Mouse (Mus musculus) megakaryocyte, embryonic 14.5 days (primary cell): ENCODE data around the gene Dtx3. TPM values are rescaled to one million over a fixed set of nuclear protein-coding genes. Genes with fewer than 3 reads are reported as not detected.

Experiments
- H3K27me3 ChIP-seq: replicated peaks from 2 replicates; pipeline ENCODE3; 2012; ENCODE audit warnings: inconsistent platforms
- H3K36me3 ChIP-seq: replicated peaks from 2 replicates; pipeline ENCODE3; 2012; ENCODE audit warnings: low read length, inconsistent platforms, mixed read lengths
- H3K4me1 ChIP-seq: 2 replicates; pipeline ENCODE4 v1.6.1; 2012; ENCODE audit warnings: inconsistent platforms
- H3K4me3 ChIP-seq: replicated peaks from 2 replicates; pipeline ENCODE3; 2012; ENCODE audit warnings: moderate library complexity, mild to moderate bottlenecking, inconsistent platforms
- H3K9me3 ChIP-seq: 2 replicates; pipeline ENCODE4 v1.6.1; 2012; ENCODE audit warnings: inconsistent platforms
- FLI1 ChIP-seq: IDR thresholded peaks from 2 replicates; pipeline ENCODE4 v1.6.1; 2012; ENCODE audit warnings: low read length, inconsistent platforms, mixed read lengths
- GATA1 ChIP-seq: IDR thresholded peaks from 3 replicates; pipeline ENCODE4 v1.6.1; 2012; ENCODE audit warnings: mixed read lengths, low read length, inconsistent platforms, borderline replicate concordance
- polyA plus RNA-seq: library from polyadenylated mRNA; stranded (reverse); fragments of >175 nt; gene quantifications from 2 replicates; pipeline ENCODE4 v1.2.3, GENCODE M21; 2012; ENCODE audit warnings: low replicate concordance; ENCODE audit not compliant: insufficient read depth

Gene Dtx3
- polyA plus RNA-seq, 1 experiment, result 51.0 TPM

GRCm38 (mm10) chr10:127188465-127189115 is 6.9 kb downstream of the Dtx3 start:
- Histone ChIP-seq H3K9me3 (peaks cover 11% of the 10 kb centered on the region), H3K4me3 (peak overlapping the region; percentile 90), H3K4me1 (peaks cover 28% of the 10 kb centered on the region), H3K36me3 (peaks cover 25% of the 10 kb centered on the region), H3K27me3 (peaks cover 70% of the 10 kb centered on the region)
- TF ChIP-seq FLI1, result no peak

- Histone ChIP-seq H3K9me3 (peaks cover 11% of the 10 kb centered on the region), H3K27me3 (peaks cover 76% of the 10 kb centered on the region), H3K4me1 (peaks cover 33% of the 10 kb centered on the region), H3K4me3 (peak overlapping the region; percentile 90), H3K36me3 (peaks cover 22% of the 10 kb centered on the region)
- TF ChIP-seq GATA1, result no peak
- TF ChIP-seq FLI1, result no peak
These were observed 7.5 kb downstream of the Dtx3 start for GRCm38 (mm10) chr10:127188079-127188453.

- TF ChIP-seq GATA1, result no peak
- no peak for TF ChIP-seq FLI1
- Histone ChIP-seq H3K4me1 (peaks cover 34% of the 10 kb centered on the region), H3K9me3 (peaks cover 11% of the 10 kb centered on the region), H3K36me3 (peaks cover 16% of the 10 kb centered on the region), H3K27me3 (peaks cover 81% of the 10 kb centered on the region), H3K4me3 (no peak overlapping the region)
These were observed 8.0 kb downstream of the Dtx3 start for GRCm38 (mm10) chr10:127187371-127188078.

GRCm38 (mm10) chr10:127186451-127186850 is 9.1 kb downstream of the Dtx3 start:
- peaks cover 32% of the 10 kb centered on the region for H3K4me1 ChIP-seq
- H3K27me3 ChIP-seq, result peaks cover 89% of the 10 kb centered on the region
- TF ChIP-seq FLI1, result no peak
- no peak for TF ChIP-seq GATA1
- H3K36me3 ChIP-seq, result peaks cover 11% of the 10 kb centered on the region
- H3K9me3 ChIP-seq, result peaks cover 11% of the 10 kb centered on the region
- no peak overlapping the region for H3K4me3 ChIP-seq

GRCm38 (mm10) chr10:127185506-127185905 is 10.0 kb downstream of the Dtx3 start:
- H3K4me3 ChIP-seq, result no peak overlapping the region
- H3K36me3 ChIP-seq, result peaks cover 2% of the 10 kb centered on the region
- H3K4me1 ChIP-seq, result peaks cover 36% of the 10 kb centered on the region
- peaks cover 97% of the 10 kb centered on the region for H3K27me3 ChIP-seq
- peaks cover 11% of the 10 kb centered on the region for H3K9me3 ChIP-seq
- TF ChIP-seq FLI1, result no peak
- TF ChIP-seq GATA1, result no peak

GRCm38 (mm10) chr10:127185101-127185500 is 10.4 kb downstream of the Dtx3 start:
- Histone ChIP-seq H3K4me3 (no peak overlapping the region), H3K27me3 (peaks cover 98% of the 10 kb centered on the region), H3K9me3 (peaks cover 11% of the 10 kb centered on the region), H3K4me1 (peaks cover 40% of the 10 kb centered on the region), H3K36me3 (no peaks in the 10 kb centered on the region)
- TF ChIP-seq GATA1 (no peak), FLI1 (no peak)

- Histone ChIP-seq H3K9me3 (peaks cover 11% of the 10 kb centered on the region), H3K36me3 (no peaks in the 10 kb centered on the region), H3K4me1 (peaks cover 46% of the 10 kb centered on the region), H3K4me3 (no peak overlapping the region), H3K27me3 (peaks cover 98% of the 10 kb centered on the region)
- no peak for TF ChIP-seq FLI1
These were observed 11.8 kb downstream of the Dtx3 start for GRCm38 (mm10) chr10:127183759-127184158.

GRCm38 (mm10) chr10:127182624-127183023 is 12.9 kb downstream of the Dtx3 start:
- no peaks in the 10 kb centered on the region for H3K36me3 ChIP-seq
- no peak overlapping the region for H3K4me3 ChIP-seq
- peaks cover 98% of the 10 kb centered on the region for H3K27me3 ChIP-seq
- H3K4me1 ChIP-seq, result peaks cover 49% of the 10 kb centered on the region
- H3K9me3 ChIP-seq, result peaks cover 11% of the 10 kb centered on the region
- TF ChIP-seq FLI1, result no peak
- TF ChIP-seq GATA1, result no peak

- TF ChIP-seq GATA1 (no peak), FLI1 (no peak)
- Histone ChIP-seq H3K4me1 (peaks cover 60% of the 10 kb centered on the region), H3K4me3 (no peak overlapping the region), H3K27me3 (peaks cover 96% of the 10 kb centered on the region), H3K36me3 (no peaks in the 10 kb centered on the region), H3K9me3 (peaks cover 2% of the 10 kb centered on the region)
These were observed 14.0 kb downstream of the Dtx3 start for GRCm38 (mm10) chr10:127181566-127181965.

GRCm38 (mm10) chr10:127180695-127181047 is 14.9 kb downstream of the Dtx3 start:
- no peaks in the 10 kb centered on the region for H3K36me3 ChIP-seq
- H3K9me3 ChIP-seq, result no peaks in the 10 kb centered on the region
- H3K4me1 ChIP-seq, result peaks cover 67% of the 10 kb centered on the region
- H3K27me3 ChIP-seq, result peaks cover 97% of the 10 kb centered on the region
- no peak overlapping the region for H3K4me3 ChIP-seq
- TF ChIP-seq GATA1 (no peak), FLI1 (no peak)
